Mouse (Mus musculus) heart, embryonic 10.5 days (tissue): ENCODE data around the gene Prr13. TPM values are rescaled to one million over a fixed set of nuclear protein-coding genes. Genes with fewer than 3 reads are reported as not detected.

Experiments
- DNase-seq: peaks from one replicate; pipeline ENCODE4 v3.0.0-alpha.2; 2017; ENCODE audit warnings: low spot score
- H3K27ac ChIP-seq: fragments of 300-500 bp; sonication (generic); 2 replicates; pipeline ENCODE4 v1.5.1; 2016; ENCODE audit warnings: mild to moderate bottlenecking
- H3K27me3 ChIP-seq: fragments of 300-500 bp; sonication (generic); 2 replicates; pipeline ENCODE4 v1.6.1; 2016; ENCODE audit warnings: mild to moderate bottlenecking; ENCODE audit not compliant: poor library complexity, insufficient read depth, severe bottlenecking
- H3K36me3 ChIP-seq: fragments of 300-500 bp; sonication (generic); 2 replicates; pipeline ENCODE4 v1.6.1; 2016; ENCODE audit warnings: mild to moderate bottlenecking, moderate library complexity
- H3K4me1 ChIP-seq: fragments of 300-500 bp; sonication (generic); 2 replicates; pipeline ENCODE4 v1.6.1; 2016; ENCODE audit warnings: mild to moderate bottlenecking
- H3K4me3 ChIP-seq: fragments of 300-500 bp; sonication (generic); 2 replicates; pipeline ENCODE4 v1.5.1; 2016; ENCODE audit warnings: mild to moderate bottlenecking, moderate library complexity
- H3K9me3 ChIP-seq: fragments of 300-500 bp; sonication (generic); 2 replicates; pipeline ENCODE4 v1.6.1; 2016; ENCODE audit warnings: mild to moderate bottlenecking, moderate library complexity
- WGBS: fragments of 180-500 bp; shearing (Covaris S2); methylation state at CpG from one replicate; pipeline ENCODE4 v1.1.7; 2016; 5-methylcytosine and 5-hydroxymethylcytosine counted together
- polyA plus RNA-seq: library from polyadenylated mRNA; unstranded; fragments of >200 nt; fragmentation: Nextera tagmentation; extraction: Ambion mirVana; gene quantifications from 2 replicates; pipeline ENCODE4 v1.2.1, GENCODE M21; 2016

Gene Prr13
- polyA plus RNA-seq, 1 experiment from 2014 or later = 82.8 TPM

DNA sequence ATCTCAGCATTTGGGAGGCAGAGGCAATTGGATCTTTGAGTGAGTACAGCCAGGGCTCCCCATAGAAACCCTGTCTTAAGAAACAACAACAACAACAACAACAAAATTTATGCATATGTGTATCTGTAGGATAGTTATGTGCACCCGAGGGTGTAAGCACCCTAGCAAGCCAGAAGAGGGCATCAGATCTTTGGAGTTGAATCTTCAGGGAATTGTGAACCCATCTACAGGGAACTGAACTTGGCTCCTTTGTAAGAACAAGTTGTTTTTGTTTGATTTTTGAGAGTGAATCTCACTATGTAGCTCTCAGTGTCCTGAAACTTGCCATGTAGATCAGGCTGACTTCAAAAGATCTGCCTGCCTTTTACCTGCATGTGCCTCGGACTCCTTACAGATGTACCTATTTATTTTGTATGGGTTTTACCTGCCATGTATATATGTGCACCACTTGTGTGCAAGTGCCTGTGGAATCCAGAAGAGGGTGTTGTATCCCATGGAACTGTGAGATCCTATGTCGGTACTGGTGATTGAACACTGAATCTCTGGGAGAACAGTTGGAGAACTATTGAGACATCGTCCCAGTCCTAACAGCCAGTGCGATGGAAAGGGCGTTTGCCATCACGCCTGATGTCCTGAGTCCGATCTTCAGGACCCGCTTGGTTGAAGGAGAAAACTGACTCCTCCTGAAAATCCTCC lies 10.0 kb downstream of the Prr13 start:
- Histone ChIP-seq H3K36me3 (peaks cover 14% of the 10 kb centered on the region), H3K4me3 (no peak overlapping the region), H3K4me1 (0 out of 2 replicates have a peak, but pooled peaks cover 3% of the 10 kb centered on the region), H3K27ac (no peak overlapping the region), H3K9me3 (no peaks in the 10 kb centered on the region), H3K27me3 (no peaks in the 10 kb centered on the region)
- peak; percentile 69 for DNase-seq
- 93% methylated on average over 9 of the region's 9 CpGs for WGBS

DNA sequence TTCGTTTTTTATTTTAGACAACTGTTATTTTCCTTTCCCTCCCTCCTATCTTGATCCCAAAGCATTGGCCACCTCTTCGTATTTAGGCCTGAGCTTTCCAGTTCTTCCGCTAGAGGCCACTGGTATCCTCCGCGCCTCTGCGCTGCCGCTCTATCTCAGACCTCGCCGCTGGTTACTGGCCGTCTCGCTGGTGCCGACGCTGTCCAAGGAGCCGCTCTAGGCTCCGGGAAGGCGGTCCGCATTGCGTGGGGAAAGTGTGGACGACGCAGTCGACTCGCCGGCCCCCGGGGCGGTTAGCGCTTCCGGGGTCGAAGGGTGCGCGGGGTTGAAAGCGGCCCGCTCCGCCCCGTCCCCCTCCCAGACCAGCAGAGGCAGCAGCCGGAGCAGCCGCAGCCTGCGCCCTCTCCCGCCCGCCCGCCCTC lies 11.4 kb downstream of the Prr13 start, which contains the start of gene Pcbp2:
Pcbp2 (plus strand) TSS at position 357 of the 422 bp plus-strand sequence.
- Histone ChIP-seq H3K4me1 (0 out of 2 replicates have a peak, but pooled peaks cover 3% of the 10 kb centered on the region), H3K27me3 (no peaks in the 10 kb centered on the region), H3K36me3 (peaks cover 27% of the 10 kb centered on the region), H3K27ac (peak within 1 kb of the TSS; percentile 99), H3K4me3 (peak within 1 kb of the TSS; percentile 90), H3K9me3 (no peaks in the 10 kb centered on the region)
- under 1% methylated on average over 35 of the region's 40 CpGs for WGBS
- peak; percentile 99 for DNase-seq

DNA sequence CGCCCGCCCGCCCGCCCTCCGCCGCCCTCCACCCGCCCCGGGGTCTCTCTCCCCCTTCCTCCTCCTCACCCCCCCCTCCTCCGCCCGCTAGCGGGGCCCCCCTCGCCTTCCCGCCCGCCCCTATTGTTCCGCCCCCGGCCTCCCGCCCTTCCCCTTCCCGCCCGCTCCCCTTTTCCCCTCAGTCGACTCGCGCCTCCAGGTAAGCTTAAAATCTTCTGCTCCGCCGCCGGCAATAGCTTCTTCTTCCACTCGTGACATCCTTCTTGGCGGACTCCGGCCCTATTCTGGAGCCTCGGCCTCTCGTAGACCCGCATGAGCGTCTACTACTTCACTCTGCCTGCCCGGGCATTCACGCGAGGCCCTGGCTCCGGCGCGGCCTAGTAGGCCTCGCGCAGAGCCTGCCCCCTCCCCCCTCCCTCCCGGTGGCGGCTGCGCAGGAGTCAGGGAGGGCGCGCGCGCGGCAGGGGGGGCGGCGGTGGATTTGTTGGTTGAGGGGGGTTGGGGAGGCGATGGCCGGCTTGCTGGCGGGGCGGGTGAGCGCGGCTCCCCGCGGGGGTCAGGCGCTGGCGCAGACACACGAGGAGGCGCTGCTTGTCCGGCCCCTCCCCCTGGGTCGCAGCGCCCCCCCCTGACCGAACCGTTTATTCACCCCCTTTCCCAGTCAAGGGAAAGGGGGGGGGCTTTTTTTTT lies 11.9 kb downstream of the Prr13 start:
- Histone ChIP-seq H3K4me1 (0 out of 2 replicates have a peak, but pooled peaks cover 3% of the 10 kb centered on the region), H3K9me3 (no peaks in the 10 kb centered on the region), H3K4me3 (peak overlapping the region; percentile 90), H3K36me3 (peaks cover 33% of the 10 kb centered on the region), H3K27ac (peak overlapping the region; percentile 99), H3K27me3 (no peaks in the 10 kb centered on the region)
- under 1% methylated on average over 43 of the region's 67 CpGs for WGBS
- peak; percentile 92 for DNase-seq

DNA sequence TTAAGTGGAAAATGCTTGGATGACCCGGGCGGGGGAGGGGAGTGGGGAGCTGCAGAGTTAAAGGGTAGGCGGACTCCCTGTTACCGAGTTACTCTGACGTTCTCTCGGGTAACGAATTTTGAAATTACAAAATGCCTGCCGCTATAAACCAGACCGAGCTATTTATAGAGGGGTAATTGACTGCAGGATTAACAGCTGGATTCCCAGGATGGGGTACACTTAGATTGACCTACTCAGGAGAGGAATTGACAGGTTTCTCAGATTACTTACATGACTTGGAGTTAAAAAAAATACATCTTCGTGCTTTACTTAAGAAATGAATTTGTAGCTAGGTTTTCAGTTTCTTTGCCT lies 12.4 kb downstream of the Prr13 start:
- Histone ChIP-seq H3K27ac (peak overlapping the region; percentile 99), H3K4me3 (peak overlapping the region; percentile 90), H3K4me1 (0 out of 2 replicates have a peak, but pooled peaks cover 3% of the 10 kb centered on the region), H3K27me3 (no peaks in the 10 kb centered on the region), H3K9me3 (no peaks in the 10 kb centered on the region), H3K36me3 (peaks cover 38% of the 10 kb centered on the region)
- WGBS = 0% methylated on average over 10 of the region's 10 CpGs
- DNase-seq = no peak

DNA sequence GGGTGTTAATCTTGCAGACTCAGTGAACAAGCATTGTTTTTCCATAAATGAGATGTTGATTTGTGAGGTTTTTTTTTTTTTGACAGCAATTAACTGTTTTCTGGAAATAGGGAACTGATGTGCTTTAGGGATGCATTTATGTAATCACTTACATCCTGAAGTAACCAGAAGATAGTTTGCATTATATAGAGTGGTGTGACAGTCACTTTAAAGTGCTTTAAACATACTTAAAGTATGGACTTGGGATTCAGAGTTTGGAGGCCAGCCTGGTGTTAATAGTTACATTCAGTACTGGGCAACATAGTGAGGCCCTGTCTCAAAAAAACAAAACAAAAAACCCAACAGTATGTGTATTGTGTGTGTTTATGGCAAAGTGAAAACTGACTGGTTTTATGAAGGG lies 12.9 kb downstream of the Prr13 start:
- Histone ChIP-seq H3K4me1 (0 out of 2 replicates have a peak, but pooled peaks cover 3% of the 10 kb centered on the region), H3K36me3 (peaks cover 43% of the 10 kb centered on the region), H3K27ac (no peak overlapping the region), H3K27me3 (no peaks in the 10 kb centered on the region), H3K4me3 (peak overlapping the region; percentile 90), H3K9me3 (no peaks in the 10 kb centered on the region)
- peak; percentile 7 for DNase-seq

DNA sequence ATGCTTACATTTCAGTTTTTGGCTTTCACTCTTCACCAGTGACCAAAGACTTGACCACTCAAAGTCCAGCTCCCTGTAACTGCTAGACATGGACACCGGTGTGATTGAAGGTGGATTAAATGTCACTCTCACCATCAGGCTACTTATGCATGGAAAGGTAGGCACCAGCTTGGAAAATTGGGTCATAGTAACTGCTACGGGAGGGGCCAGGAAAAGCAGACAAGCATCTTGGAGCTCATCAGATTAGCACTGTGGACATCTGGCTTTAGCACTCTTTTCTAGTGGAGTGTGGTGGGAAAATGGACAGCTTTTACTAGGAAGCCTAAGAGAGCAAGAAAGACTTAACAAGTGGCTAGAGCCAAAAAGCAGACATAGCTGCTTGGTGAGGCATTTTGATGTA lies 14.4 kb downstream of the Prr13 start:
- H3K36me3 ChIP-seq = peaks cover 56% of the 10 kb centered on the region
- H3K4me3 ChIP-seq = peak overlapping the region; percentile 12; the same call in 1 of the 2 replicates
- WGBS = 74% methylated on average over 2 of the region's 2 CpGs
- no peaks in the 10 kb centered on the region for H3K27me3 ChIP-seq
- no peak overlapping the region for H3K27ac ChIP-seq
- no peaks in the 10 kb centered on the region for H3K9me3 ChIP-seq
- H3K4me1 ChIP-seq = 0 out of 2 replicates have a peak, but pooled peaks cover 3% of the 10 kb centered on the region
- no peak for DNase-seq

DNA sequence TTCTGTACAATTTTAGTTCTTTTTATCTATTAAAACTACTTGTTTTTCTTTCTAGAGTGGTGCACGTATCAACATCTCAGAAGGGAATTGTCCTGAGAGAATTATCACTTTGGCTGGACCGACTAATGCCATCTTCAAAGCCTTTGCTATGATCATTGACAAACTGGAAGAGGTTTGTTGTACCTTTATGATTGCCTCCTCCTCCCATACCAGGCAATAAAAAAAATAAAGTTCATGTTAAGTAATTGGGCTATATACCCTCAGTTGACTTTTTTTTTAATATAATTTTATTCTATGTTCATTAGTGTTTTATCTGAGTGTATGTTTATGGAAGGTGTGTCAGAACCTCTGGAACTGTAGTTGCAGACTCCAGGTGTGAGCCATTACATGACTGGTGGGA lies 15.7 kb downstream of the Prr13 start:
- Histone ChIP-seq H3K27ac (no peak overlapping the region), H3K9me3 (no peaks in the 10 kb centered on the region), H3K27me3 (no peaks in the 10 kb centered on the region), H3K36me3 (peaks cover 61% of the 10 kb centered on the region), H3K4me3 (no peak overlapping the region), H3K4me1 (0 out of 2 replicates have a peak, but pooled peaks cover 3% of the 10 kb centered on the region)
- DNase-seq = no peak
- WGBS = 87% methylated on average over 2 of the region's 2 CpGs

DNA sequence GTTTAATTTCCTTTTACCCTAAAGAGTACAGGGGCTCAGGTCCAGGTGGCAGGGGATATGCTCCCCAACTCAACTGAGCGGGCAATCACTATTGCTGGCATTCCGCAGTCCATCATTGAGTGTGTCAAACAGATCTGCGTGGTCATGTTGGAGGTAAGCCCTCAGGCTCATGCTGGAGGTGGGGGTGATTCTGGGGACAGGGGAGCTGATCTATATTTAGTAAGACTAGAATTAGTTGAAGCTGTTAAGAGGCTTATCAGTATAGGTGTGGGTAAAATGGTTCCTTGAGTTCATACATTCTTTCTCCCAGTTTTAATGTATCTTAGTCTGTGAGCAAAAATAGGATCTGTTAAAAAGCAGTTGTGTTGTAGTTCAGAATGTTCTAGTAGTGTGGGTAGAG lies 24.3 kb downstream of the Prr13 start:
- H3K27ac ChIP-seq = no peak overlapping the region
- no peaks in the 10 kb centered on the region for H3K9me3 ChIP-seq
- H3K4me3 ChIP-seq = no peak overlapping the region
- H3K36me3 ChIP-seq = peaks cover 96% of the 10 kb centered on the region
- peaks cover 14% of the 10 kb centered on the region; the same call in 1 of the 2 replicates for H3K4me1 ChIP-seq
- no peak for DNase-seq
- no peaks in the 10 kb centered on the region for H3K27me3 ChIP-seq
- 58% methylated on average over 3 of the region's 3 CpGs for WGBS

DNA sequence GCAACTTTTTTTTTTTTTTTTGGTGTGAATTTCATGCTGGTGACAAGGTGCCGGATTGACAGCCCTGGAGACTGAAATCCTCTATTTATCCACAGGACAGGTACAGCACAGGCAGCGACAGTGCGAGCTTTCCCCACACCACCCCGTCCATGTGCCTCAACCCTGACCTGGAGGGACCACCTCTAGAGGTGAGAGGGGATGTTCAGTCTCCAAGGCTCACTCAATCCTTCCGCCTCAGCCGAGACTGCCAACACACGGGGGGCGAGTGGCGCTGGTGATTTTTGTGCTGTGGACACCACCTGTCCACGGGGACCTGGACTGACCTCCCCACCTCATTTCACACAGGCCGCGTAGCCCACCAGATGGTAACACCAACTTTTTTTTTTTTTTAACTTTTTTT lies 27.0 kb downstream of the Prr13 start:
- WGBS = 88% methylated on average over 12 of the region's 12 CpGs

DNA sequence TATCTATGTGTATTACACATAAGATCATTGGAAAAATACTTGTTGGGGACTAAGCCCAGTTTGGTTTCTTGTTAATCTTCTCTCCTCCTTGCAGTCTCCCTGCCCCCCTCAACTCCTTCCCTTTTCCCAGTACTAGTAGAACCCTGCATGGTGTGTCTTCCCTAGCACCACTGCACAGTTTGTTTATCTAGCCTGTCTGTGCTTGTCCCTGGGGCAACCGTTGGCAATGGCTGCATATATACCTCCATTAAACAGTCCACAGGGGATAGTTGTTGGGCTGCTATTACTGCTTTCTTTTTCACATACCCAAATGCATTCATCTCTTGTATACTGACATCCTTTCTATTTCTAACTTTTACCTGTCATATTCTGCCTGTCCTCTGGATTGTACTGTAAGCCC lies 28.8 kb downstream of the Prr13 start:
- no peaks in the 10 kb centered on the region for H3K9me3 ChIP-seq
- DNase-seq = no peak
- H3K4me3 ChIP-seq = no peak overlapping the region
- H3K36me3 ChIP-seq = peaks cover 100% of the 10 kb centered on the region
- H3K27ac ChIP-seq = no peak overlapping the region
- WGBS = 79% methylated on average over 1 of the region's 1 CpGs
- peaks cover 11% of the 10 kb centered on the region; the same call in 1 of the 2 replicates for H3K4me1 ChIP-seq
- no peaks in the 10 kb centered on the region for H3K27me3 ChIP-seq

More for the DNA sequence above, 27.0 kb downstream of the Prr13 start:
- H3K4me1 ChIP-seq = peaks cover 14% of the 10 kb centered on the region; the same call in 1 of the 2 replicates
- no peaks in the 10 kb centered on the region for H3K9me3 ChIP-seq
- H3K27me3 ChIP-seq = no peaks in the 10 kb centered on the region
- H3K4me3 ChIP-seq = no peak overlapping the region
- peaks cover 99% of the 10 kb centered on the region for H3K36me3 ChIP-seq
- DNase-seq = no peak
- H3K27ac ChIP-seq = no peak overlapping the region

DNA sequence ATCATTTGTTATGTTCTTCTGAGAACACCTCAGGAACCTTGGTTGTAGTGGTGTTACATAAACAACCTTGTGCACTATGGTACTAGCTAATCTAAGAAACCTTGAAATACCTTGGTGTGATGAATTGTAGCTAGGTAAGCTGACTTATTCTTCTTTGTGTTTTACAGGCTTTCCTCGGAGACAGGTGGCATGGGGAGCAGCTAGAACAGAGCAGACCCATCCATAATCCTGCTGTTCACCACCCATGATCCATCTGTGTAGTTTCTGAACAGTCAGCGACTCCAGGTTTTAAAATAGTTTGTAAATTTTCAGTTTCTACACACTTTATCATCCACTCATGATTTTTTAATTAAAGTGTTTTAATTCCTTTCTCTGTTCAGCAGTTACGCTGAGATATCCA lies 39.5 kb downstream of the Prr13 start:
- no peak for DNase-seq
- 93% methylated on average over 3 of the region's 3 CpGs for WGBS

DNA sequence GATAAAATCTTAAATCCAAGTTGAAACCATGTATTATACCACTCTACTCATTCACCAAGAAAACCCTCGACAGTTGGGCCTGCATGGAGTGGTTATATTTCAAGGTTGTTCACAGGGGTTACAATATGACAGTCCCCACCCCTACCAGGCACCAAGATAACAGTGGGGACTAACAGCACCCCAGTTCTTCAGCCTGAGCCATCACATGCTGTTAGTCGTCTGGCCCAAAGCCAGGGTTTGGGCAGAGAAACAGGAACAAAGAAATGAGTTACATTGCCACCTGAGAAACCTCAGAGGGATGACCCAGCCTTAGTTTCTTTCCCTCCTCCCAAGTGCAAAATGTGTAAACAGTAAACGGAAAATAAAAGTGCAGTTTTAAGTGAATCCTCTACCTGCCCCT lies 40.5 kb downstream of the Prr13 start:
- H3K4me3 ChIP-seq = no peak overlapping the region
- H3K36me3 ChIP-seq = peaks cover 97% of the 10 kb centered on the region
- no peaks in the 10 kb centered on the region for H3K9me3 ChIP-seq
- no peak for DNase-seq
- WGBS = 82% methylated on average over 3 of the region's 3 CpGs
- H3K4me1 ChIP-seq = 0 out of 2 replicates have a peak, but pooled peaks cover 5% of the 10 kb centered on the region
- H3K27me3 ChIP-seq = no peaks in the 10 kb centered on the region
- H3K27ac ChIP-seq = no peak overlapping the region

More for the DNA sequence above, 39.5 kb downstream of the Prr13 start:
- Histone ChIP-seq H3K9me3 (no peaks in the 10 kb centered on the region), H3K27ac (no peak overlapping the region), H3K27me3 (no peaks in the 10 kb centered on the region), H3K4me3 (no peak overlapping the region), H3K36me3 (peaks cover 97% of the 10 kb centered on the region), H3K4me1 (0 out of 2 replicates have a peak, but pooled peaks cover 5% of the 10 kb centered on the region)

DNA sequence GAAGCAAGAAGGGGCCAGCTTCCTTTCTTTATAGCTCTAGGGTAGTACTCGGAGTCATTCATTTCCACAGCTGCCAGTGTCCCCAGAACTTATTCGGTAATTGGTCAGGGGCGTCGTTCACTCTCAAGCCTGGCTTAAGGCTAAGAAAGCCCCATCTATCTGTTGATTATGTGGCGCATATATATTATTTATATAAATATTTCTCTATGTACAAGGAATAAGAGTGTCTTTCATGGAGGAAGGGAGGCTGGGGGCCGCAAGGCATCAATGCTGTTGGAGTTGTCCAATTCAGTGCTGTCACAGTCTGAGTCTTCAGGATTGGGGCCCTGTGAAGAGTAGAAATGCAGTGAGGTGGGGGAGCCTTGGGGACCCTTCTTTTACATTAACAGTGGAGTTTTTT lies 41.0 kb downstream of the Prr13 start:
- no peak overlapping the region for H3K4me3 ChIP-seq
- H3K36me3 ChIP-seq = peaks cover 97% of the 10 kb centered on the region
- DNase-seq = no peak
- no peaks in the 10 kb centered on the region for H3K27me3 ChIP-seq
- H3K9me3 ChIP-seq = no peaks in the 10 kb centered on the region
- no peak overlapping the region for H3K27ac ChIP-seq
- H3K4me1 ChIP-seq = 0 out of 2 replicates have a peak, but pooled peaks cover 5% of the 10 kb centered on the region
- 92% methylated on average over 6 of the region's 6 CpGs for WGBS
